Mouse (Mus musculus): Measurements from ENCODE around the gene Ngp. TPM values are rescaled to one million over a fixed set of nuclear protein-coding genes. Genes with fewer than 3 reads are reported as not detected.

Ngp gene
- polyA plus RNA-seq, 1 experiment, result 4.7 TPM

- Histone ChIP-seq H3K4me3 (ENCODE audit: insufficient read depth, low read length) (no peak overlapping the region), H3K27ac (ENCODE audit: insufficient read depth, low read depth, low read length) (peak overlapping the region; percentile 94)
Observed at GRCm38 (mm10) chr9:110459145-110459727, 39.7 kb downstream of the Ngp start.

GRCm38 (mm10) chr9:110460884-110461815 lies 41.6 kb downstream of the Ngp start:
- TF ChIP-seq CTCF (IDR thresholded peaks at IDR 0.05; ENCODE audit: low read depth, low read length), result no peak
- no peak for TF ChIP-seq POLR2A (IDR thresholded peaks at IDR 0.05; ENCODE audit: borderline replicate concordance, low read depth, low read length)
- Histone ChIP-seq H3K4me1 (ENCODE audit: control insufficient read depth, insufficient read depth, low read length) (peaks cover 40% of the 10 kb centered on the region), H3K27ac (ENCODE audit: insufficient read depth, low read depth, low read length) (no peak overlapping the region), H3K4me3 (ENCODE audit: insufficient read depth, low read length) (no peak overlapping the region)

More at GRCm38 (mm10) chr9:110459145-110459727, 39.7 kb downstream of the Ngp start:
- TF ChIP-seq CTCF (IDR thresholded peaks at IDR 0.05; ENCODE audit: low read depth, low read length) (no peak), POLR2A (IDR thresholded peaks at IDR 0.05; ENCODE audit: borderline replicate concordance, low read depth, low read length) (no peak)
- H3K4me1 ChIP-seq (ENCODE audit: control insufficient read depth, insufficient read depth, low read length), result peaks cover 35% of the 10 kb centered on the region

GRCm38 (mm10) chr9:110462321-110462720 lies 42.8 kb downstream of the Ngp start:
- peaks cover 40% of the 10 kb centered on the region for H3K4me1 ChIP-seq (ENCODE audit: control insufficient read depth, insufficient read depth, low read length)
- H3K27ac ChIP-seq (ENCODE audit: insufficient read depth, low read depth, low read length), result no peak overlapping the region
- H3K4me3 ChIP-seq (ENCODE audit: insufficient read depth, low read length), result no peak overlapping the region
- TF ChIP-seq POLR2A (IDR thresholded peaks at IDR 0.05; ENCODE audit: borderline replicate concordance, low read depth, low read length) (no peak), CTCF (IDR thresholded peaks at IDR 0.05; ENCODE audit: low read depth, low read length) (no peak)

- no peak for TF ChIP-seq POLR2A (IDR thresholded peaks at IDR 0.05; ENCODE audit: borderline replicate concordance, low read depth, low read length)
- TF ChIP-seq CTCF (IDR thresholded peaks at IDR 0.05; ENCODE audit: low read depth, low read length), result no peak
- Histone ChIP-seq H3K4me3 (ENCODE audit: insufficient read depth, low read length) (no peak overlapping the region), H3K27ac (ENCODE audit: insufficient read depth, low read depth, low read length) (peak overlapping the region; percentile 25), H3K4me1 (ENCODE audit: control insufficient read depth, insufficient read depth, low read length) (peaks cover 25% of the 10 kb centered on the region)
Observed at GRCm38 (mm10) chr9:110463983-110464591, 44.5 kb downstream of the Ngp start.

- TF ChIP-seq CTCF (IDR thresholded peaks at IDR 0.05; ENCODE audit: low read depth, low read length) (no peak), POLR2A (IDR thresholded peaks at IDR 0.05; ENCODE audit: borderline replicate concordance, low read depth, low read length) (no peak)
- peaks cover 20% of the 10 kb centered on the region for H3K4me1 ChIP-seq (ENCODE audit: control insufficient read depth, insufficient read depth, low read length)
- no peak overlapping the region for H3K27ac ChIP-seq (ENCODE audit: insufficient read depth, low read depth, low read length)
- no peak overlapping the region for H3K4me3 ChIP-seq (ENCODE audit: insufficient read depth, low read length)
Observed at GRCm38 (mm10) chr9:110465336-110465735, 45.8 kb downstream of the Ngp start.

GRCm38 (mm10) chr9:110466179-110466578 lies 46.6 kb downstream of the Ngp start:
- no peak overlapping the region for H3K4me3 ChIP-seq (ENCODE audit: insufficient read depth, low read length)
- peaks cover 18% of the 10 kb centered on the region for H3K4me1 ChIP-seq (ENCODE audit: control insufficient read depth, insufficient read depth, low read length)
- TF ChIP-seq CTCF (IDR thresholded peaks at IDR 0.05; ENCODE audit: low read depth, low read length) (no peak), POLR2A (IDR thresholded peaks at IDR 0.05; ENCODE audit: borderline replicate concordance, low read depth, low read length) (no peak)
- H3K27ac ChIP-seq (ENCODE audit: insufficient read depth, low read depth, low read length), result no peak overlapping the region

Other genes with a start within 250 kb of the Ngp start
- 0.19 TPM in 1 of 2 replicates, not detected in the other for gene Cspg5, start 176.0 kb upstream of the Ngp start, polyA plus RNA-seq (2012; ENCODE audit: insufficient read depth, insufficient read length, missing spikeins)
- 3.8 and 4.3 TPM in 2 replicates for gene Elp6, start 114.6 kb upstream of the Ngp start, polyA plus RNA-seq (2012; ENCODE audit: insufficient read depth, insufficient read length, missing spikeins)
- 19.5 and 25.0 TPM in 2 replicates for gene Scap, start 86.5 kb upstream of the Ngp start, polyA plus RNA-seq (2012; ENCODE audit: insufficient read depth, insufficient read length, missing spikeins)
- 28.5 and 29.9 TPM in 2 replicates for gene Ptpn23, start 11.5 kb upstream of the Ngp start, polyA plus RNA-seq (2012; ENCODE audit: insufficient read depth, insufficient read length, missing spikeins)
- gene Klhl18, start 56.9 kb downstream of the Ngp start, polyA plus RNA-seq (2012; ENCODE audit: insufficient read depth, insufficient read length, missing spikeins), result 17.4 and 19.3 TPM in 2 replicates
- 3.9 and 4.8 TPM in 2 replicates for gene Kif9, start 57.2 kb downstream of the Ngp start, polyA plus RNA-seq (2012; ENCODE audit: insufficient read depth, insufficient read length, missing spikeins)
- 63.3 and 71.5 TPM in 2 replicates for gene Setd2, start 112.8 kb downstream of the Ngp start, polyA plus RNA-seq (2012; ENCODE audit: insufficient read depth, insufficient read length, missing spikeins)
- gene Nradd, start 204.7 kb downstream of the Ngp start, polyA plus RNA-seq (2012; ENCODE audit: insufficient read depth, insufficient read length, missing spikeins), result 6.8 and 10.0 TPM in 2 replicates
- 50.4 and 51.9 TPM in 2 replicates for gene Nbeal2, start 234.4 kb downstream of the Ngp start, polyA plus RNA-seq (2012; ENCODE audit: insufficient read depth, insufficient read length, missing spikeins)
- 134 and 143 TPM in 2 replicates for gene Ccdc12, start 236.8 kb downstream of the Ngp start, polyA plus RNA-seq (2012; ENCODE audit: insufficient read depth, insufficient read length, missing spikeins)

Data from bone marrow macrophage, adult 2 months (primary cell).